Mouse (Mus musculus) ovary, postnatal 36 days (tissue): ENCODE results near the gene Tmem72.

Experiments
- DNase-seq: peaks from one replicate; pipeline ENCODE4 v3.0.0; 2022; ENCODE audit warnings: low spot score, mixed read lengths

Gene Tmem72

GRCm38 (mm10) chr6:116679563-116680288, 37.0 kb downstream of the Tmem72 start:
- DNase-seq = no peak

DNA sequence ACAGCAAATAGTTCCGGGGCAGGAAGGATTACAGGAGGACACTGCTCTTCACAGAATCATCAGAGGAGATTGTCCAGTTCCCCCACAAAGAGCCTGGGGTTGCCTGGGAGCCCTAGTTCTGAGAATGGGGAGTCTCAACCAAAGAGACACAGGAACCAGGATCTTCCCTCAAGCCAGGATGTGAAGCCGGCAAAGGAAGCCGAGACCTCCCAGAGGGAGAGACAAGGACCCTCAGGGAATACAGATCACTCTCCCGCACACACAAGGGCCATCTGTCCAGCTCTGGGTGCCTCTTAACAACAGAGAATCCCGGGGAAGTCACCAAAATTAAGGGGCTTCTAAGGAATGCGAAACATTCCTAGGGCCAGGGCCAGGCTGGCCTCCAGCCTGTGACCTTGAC, 39.4 kb downstream of the Tmem72 start:
- no peak for DNase-seq

GRCm38 (mm10) chr6:116676355-116676913, 40.3 kb downstream of the Tmem72 start:
- DNase-seq = no peak

DNA sequence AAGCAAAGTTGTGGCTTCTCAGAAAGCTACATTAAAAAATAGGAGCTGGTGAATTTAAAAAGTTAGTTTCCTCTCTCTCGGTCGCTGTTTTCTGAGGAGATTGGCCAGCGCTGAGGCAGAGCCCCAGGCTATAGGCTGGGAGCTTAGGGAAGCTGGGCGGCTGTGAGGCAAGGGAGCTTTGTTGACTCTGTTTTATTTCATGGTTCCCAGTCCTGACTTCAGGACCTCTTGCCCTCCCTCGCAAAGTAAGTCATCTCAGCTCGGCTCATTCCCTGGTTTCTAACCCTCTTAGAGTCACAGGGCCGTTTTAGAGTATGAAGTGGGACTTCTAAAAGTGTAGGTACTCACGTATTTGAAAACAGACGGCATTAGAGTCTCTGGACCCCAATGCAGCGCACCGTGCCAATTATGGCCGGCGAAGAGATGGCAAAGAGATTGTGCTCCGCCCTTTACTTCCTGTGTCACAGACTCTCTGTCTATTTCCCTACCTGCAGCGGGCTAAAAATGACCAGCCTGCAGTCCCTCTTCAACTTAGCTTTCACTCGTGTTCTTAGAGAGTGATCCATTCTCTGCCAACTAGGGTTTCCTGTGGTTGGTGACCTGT, 42.3 kb downstream of the Tmem72 start:
- DNase-seq = peak; percentile 18

DNA sequence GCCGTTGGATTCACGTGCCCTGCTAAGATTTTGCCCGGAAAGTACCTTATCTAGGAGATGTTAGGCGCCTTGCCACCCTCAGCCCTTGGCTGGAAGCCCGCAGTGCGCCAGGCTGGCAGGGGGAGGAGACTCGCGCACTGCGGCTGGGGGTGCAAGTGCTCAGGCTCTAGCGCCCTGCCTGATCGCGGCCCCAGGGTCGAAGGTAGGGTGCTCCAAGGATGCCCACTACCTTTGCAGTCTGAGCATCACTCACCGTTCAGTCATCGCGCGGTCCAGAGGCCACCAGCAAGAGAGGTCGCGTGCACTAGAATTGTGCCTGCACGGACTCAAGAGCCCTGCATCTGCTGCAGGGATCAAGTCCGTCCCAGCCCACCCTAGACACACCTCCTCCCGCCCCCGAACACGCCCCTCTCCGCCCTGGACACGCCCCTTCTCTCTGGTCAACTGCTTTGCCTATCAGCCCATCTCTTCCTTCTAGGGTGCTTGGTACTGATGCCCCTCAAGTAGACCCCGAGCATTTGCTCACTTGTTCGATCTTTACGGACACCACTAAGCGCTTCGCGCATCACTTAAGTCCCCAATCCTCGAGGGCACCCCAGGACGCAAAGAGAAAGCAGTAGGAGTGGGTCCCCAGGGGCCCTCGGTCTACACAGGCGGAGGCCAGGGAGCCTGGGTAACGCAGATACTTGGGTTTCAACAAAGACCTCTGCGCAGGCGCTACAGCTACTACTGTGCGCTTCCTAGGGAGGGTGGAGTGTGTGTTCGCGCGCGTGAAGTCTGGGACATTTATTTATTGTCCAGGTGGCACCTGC, 43.0 kb downstream of the Tmem72 start, which contains the start of gene Rassf4:
Rassf4 (minus strand) TSS at position 482 of the 812 bp plus-strand sequence.
- peak; percentile 87 for DNase-seq

DNA sequence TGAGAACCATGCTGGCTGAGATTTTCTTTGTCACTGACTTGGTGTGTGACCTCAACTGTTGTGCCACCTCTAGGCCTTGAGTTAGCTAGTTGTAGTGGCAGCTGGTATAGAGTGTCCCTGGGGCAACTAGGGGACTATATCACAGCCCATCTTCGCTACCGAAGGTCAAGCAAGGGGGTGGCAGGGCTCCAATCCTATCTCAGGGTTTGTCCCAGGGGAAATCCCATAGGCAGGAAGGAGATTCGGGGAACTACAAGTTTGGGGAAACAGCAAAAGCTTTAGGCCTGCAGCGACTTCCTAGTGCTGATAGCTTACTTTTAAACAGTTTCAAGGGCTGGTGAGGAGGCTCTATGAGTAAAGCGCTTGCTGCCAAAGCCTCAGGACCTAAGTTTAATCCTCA, 44.4 kb downstream of the Tmem72 start:
- no peak for DNase-seq

- DNase-seq = no peak
These were observed 44.9 kb downstream of the Tmem72 start for GRCm38 (mm10) chr6:116671768-116672167.

GRCm38 (mm10) chr6:116671031-116671430, 45.7 kb downstream of the Tmem72 start:
- no peak for DNase-seq

DNA sequence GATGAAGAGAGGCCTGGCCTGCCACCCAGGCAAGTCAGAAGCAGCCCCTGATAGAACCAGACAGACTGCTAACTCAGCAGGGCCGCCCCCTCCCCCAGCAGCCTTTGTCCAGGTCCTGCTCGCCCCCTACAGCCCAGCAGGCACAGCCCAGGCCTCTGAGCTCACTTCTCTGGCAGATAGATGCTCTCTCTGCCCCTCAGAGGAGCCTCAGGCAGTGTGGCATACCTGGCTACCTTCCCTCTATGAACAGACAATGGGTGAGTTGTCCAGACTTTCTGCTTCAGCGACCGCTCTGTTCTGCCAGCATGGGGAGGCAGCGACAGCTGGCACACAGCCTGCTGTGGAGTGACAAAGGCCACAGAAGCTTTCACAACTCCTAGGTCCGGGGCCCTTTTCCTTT, 46.6 kb downstream of the Tmem72 start:
- DNase-seq = no peak

DNA sequence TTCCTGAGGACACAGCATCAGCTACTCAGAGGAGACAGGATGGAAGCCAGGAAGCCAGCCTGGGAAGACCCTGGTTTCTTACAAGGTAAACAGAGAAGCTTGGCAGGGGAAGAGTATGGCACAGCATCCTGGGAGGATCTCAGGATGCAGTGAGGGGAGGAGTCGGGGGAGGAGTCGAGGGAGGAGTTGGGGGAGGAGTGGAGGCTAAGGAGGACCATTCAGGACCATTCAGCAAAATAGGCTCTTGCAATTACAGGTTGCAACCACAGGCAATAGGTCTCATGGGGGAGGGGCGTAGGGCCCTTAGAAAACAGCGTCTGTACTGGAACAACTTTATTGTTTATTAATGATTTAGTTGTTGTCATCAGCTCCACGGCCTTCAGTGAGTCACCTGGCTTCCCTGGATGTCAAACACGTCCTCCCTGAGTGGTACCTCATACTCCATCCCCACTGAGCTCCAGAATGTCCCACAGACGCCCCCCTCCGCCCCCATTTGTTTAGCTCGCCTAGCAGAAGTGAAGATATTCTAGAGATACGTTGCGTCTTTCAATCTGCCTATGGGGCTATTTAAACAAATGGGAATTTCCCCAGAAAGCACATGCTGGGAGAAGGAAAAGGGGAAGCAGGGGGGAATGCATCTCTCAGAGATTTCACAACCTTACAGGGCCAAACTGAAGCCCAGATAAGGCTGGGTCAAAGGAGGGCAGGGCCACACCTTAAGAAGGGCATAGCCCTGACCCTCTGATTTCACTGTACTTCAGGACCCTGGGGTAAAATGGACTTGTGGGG, 47.8 kb downstream of the Tmem72 start:
- DNase-seq = no peak

DNA sequence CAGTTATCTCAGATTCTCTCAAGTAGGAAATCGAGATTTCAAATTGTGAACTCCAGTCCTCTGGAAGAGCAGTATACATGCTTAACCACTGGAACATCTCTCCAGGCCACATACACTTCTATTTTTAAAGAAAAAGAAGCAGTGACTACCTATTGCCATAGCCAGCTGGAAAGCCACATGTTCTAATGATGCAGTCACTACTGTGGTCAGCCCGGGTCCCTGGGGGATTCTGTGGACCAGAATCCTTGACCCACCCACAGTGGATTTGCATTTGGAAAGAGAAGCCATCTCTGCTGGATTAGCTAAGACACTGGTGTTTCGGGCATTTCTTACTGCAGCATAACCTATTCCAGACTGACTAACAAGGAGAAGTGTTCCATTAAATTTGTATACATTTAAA, 49.3 kb downstream of the Tmem72 start:
- DNase-seq = no peak

GRCm38 (mm10) chr6:116666892-116667291, 49.8 kb downstream of the Tmem72 start:
- DNase-seq = no peak

DNA sequence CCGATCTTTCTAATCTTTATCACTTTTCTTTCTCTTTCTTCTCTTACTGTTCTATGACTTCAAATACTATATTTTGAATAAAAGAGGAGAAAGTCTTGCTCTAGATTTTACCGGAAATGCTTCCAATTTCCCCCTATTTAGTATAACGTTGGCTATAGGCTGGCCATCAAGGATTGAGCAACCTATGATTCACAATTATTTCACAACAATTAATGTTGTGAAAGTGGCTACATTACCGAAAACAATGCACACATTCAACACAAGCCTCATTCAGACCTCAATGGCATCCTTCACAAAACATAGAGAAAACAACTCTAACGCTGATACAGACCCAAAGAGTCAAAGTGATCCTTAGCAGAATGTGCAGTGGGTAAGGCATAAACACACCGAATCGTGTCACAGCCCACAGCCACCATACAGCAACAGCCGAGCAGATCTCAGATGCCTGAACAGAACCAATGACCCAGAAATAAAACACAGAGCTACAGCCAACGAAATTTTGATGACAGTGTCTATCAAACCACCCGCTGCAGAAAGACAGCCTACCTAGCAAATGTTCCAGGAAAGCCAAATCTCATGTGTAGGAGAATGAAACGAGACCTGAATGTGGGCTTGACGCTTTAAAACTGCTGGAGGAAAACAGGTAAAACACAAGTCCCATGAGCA, 50.5 kb downstream of the Tmem72 start:
- no peak for DNase-seq

DNA sequence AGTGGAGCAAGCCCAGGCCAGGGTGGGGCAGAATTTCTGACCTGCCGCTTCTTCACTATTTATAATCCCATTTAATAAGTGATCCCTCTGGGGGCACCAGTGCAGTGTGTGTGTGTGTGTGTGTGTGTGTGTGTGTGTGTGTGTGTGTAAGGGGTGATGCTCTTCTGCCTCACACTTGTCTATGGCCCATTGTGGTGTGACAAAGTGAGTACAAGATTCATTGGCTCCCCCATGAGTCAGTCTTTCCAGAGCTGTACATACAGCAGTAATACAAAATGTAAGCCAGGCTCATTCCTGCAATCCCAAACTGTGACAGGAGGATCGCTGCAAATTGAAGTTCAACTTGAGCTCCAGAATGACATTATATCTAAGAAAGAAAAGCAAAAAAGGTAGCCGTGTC, 51.9 kb downstream of the Tmem72 start:
- DNase-seq = no peak

DNA sequence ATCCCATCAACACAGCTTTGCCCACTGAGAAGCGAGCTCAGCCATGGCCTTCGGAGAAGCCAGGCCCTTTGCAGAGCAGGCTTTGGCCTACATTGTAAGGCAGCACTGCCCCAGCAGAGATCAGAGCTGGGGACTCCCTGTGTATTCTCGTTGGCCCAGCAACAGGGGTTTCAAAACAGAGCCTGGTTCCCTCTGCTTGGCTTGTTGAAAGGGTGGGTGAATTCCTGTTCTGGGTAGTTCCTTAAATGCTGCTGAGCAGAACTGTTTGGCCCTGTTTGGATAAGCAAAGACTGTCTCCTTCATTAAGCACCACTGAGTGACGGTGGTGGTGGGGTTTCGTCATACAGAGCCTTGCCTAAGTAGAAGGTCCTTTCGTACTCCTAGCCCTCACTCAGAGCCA, 52.7 kb downstream of the Tmem72 start:
- no peak for DNase-seq

GRCm38 (mm10) chr6:116663364-116663763, 53.3 kb downstream of the Tmem72 start:
- DNase-seq = no peak

DNA sequence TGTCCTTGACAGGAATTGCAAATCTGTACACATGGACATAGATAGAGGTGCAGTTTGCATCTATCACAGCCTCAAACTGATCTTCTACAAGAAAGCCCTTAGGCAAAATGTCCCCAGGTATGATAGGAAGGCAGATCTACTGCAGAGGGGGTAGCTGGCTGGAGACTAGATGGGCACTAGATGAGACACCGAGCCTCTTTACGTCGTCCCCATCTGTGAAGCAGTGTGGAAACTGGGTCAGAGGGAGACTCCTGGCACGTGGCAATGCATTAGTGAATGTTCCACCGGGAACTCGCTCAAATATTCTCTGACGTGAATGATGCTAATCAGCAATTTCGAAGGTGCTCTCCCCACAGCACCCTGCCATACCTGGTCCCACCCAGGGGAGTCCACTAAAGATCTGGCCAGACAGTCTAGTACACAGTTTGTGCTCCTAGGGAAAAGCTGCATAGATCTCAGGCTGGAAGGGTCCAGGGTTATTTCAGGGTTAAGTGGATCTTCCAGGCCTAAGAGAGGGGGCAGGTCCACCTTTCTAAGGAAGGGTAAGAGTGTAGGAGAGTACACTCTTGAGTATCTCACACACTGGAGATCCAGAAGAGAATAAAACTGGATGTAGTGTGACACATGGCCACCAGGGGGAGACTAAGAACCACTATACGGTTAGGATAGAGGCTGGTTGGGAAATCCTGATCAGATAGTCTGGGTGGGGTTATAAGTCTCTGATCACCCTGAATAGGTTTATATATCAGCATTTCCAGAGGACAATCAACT, 62.8 kb downstream of the Tmem72 start:
- no peak for DNase-seq

- DNase-seq = no peak
These were observed 63.5 kb downstream of the Tmem72 start for GRCm38 (mm10) chr6:116653191-116653590.

DNA sequence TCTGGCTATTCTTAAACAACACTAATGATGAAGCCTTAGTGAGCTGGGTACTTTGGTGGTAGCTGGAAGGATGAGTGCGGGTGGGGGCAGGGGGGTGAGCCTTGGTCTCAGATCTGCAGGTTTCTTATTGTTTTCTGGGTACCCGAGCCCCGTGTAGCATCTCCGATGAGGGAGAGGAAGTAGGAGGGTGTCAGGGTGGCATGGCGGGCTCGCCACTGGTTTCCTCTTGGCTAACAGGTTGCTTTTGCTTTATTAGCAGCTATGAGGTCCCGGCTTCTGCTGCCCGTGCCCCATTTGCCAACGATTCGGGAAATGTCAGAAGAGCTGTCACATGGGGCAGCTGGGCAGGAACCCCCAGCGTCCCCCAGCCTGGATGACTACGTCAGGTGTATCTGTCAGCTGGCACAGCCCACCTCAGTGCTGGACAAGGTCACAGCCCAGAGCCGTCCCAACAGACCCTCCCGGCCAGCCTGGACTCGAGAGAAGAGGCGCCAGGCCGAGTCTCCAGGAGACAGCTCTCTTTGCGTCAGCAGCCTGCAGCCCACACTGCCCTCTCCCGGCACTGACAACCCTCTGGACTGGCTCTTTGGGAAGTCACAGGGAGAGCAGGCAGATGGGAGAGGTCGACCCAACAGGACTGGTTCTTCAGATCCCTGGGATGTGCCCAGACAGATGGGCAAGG, 65.1 kb downstream of the Tmem72 start:
- DNase-seq = peak; percentile 49

GRCm38 (mm10) chr6:116650406-116650805, 66.3 kb downstream of the Tmem72 start, which contains the start of gene Depp1:
Depp1 (plus strand) TSS chr6:116650609.
- DNase-seq = no peak
